Mouse (Mus musculus) urinary bladder, postnatal 25 days (tissue): ENCODE data around the gene Gk5.
"Not testable (repeated sequence)": the region's sequence is repeated elsewhere in the genome, so short reads cannot be mapped to it uniquely, and the experiment has no call there.

Experiments
- DNase-seq: peaks from one replicate; pipeline ENCODE4 v3.0.0; 2022; ENCODE audit warnings: low spot score

Gk5 gene

GRCm38 (mm10) chr9:96118861-96119772, at the start of gene Gk5:
TSS of gene Gk5 (plus strand) at chr9:96119362.
- DNase-seq: peak; percentile 100

GRCm38 (mm10) chr9:96078752-96079315, 40.3 kb upstream of the Gk5 start:
- no peak for DNase-seq

- no peak for DNase-seq
Measured at GRCm38 (mm10) chr9:96085293-96085692, 33.9 kb upstream of the Gk5 start.

GRCm38 (mm10) chr9:96087671-96088070, 31.5 kb upstream of the Gk5 start:
- no peak for DNase-seq

- not testable (repeated sequence) for DNase-seq
Measured at GRCm38 (mm10) chr9:96088456-96088855, 30.7 kb upstream of the Gk5 start.

GRCm38 (mm10) chr9:96092637-96093036, 26.5 kb upstream of the Gk5 start:
- not testable (repeated sequence) for DNase-seq

- DNase-seq: no peak
Measured at GRCm38 (mm10) chr9:96093221-96093620, 25.9 kb upstream of the Gk5 start.

- DNase-seq: no peak
Measured at GRCm38 (mm10) chr9:96094341-96094740, 24.8 kb upstream of the Gk5 start.

- no peak for DNase-seq
Measured at GRCm38 (mm10) chr9:96095192-96095591, 24.0 kb upstream of the Gk5 start.

GRCm38 (mm10) chr9:96102846-96103245, 16.3 kb upstream of the Gk5 start:
- DNase-seq: no peak

GRCm38 (mm10) chr9:96112879-96113361, 6.2 kb upstream of the Gk5 start:
- no peak for DNase-seq

GRCm38 (mm10) chr9:96116801-96117200, 2.4 kb upstream of the Gk5 start:
- DNase-seq: no peak

- DNase-seq: no peak
Measured at GRCm38 (mm10) chr9:96118216-96118615, 946 bp upstream of the Gk5 start.

- no peak for DNase-seq
Measured at GRCm38 (mm10) chr9:96127972-96128371, 8.8 kb downstream of the Gk5 start.

GRCm38 (mm10) chr9:96132956-96133603, 13.9 kb downstream of the Gk5 start:
- DNase-seq: no peak

GRCm38 (mm10) chr9:96134470-96134869, 15.3 kb downstream of the Gk5 start:
- no peak for DNase-seq

- DNase-seq: peak; percentile 39
Measured at GRCm38 (mm10) chr9:96134916-96135315, 15.8 kb downstream of the Gk5 start.

GRCm38 (mm10) chr9:96135461-96135860, 16.3 kb downstream of the Gk5 start:
- no peak for DNase-seq

- no peak for DNase-seq
Measured at GRCm38 (mm10) chr9:96138958-96139357, 19.8 kb downstream of the Gk5 start.

- no peak for DNase-seq
Measured at GRCm38 (mm10) chr9:96139876-96140275, 20.7 kb downstream of the Gk5 start.

- no peak for DNase-seq
Measured at GRCm38 (mm10) chr9:96140931-96141330, 21.8 kb downstream of the Gk5 start.

- no peak for DNase-seq
Measured at GRCm38 (mm10) chr9:96142499-96142898, 23.3 kb downstream of the Gk5 start.

- DNase-seq: no peak
Measured at GRCm38 (mm10) chr9:96143633-96144032, 24.5 kb downstream of the Gk5 start.
